Comparison of ENCODE assay signal across 9 mouse cellular contexts in genomic region chr1:89015385-89015784, GRCm38 (mm10). TPM values are rescaled to one million over a fixed set of nuclear protein-coding genes. Genes with fewer than 3 reads are reported as not detected.
DNase-seq lines count a peak whose midpoint lies in the region; ATAC-seq lines count a peak whose summit lies in the region.
"Had no signal": no experiment of that assay in that cellular context is flagged by ENCODE, and none has a peak within 500 bp of the region (broad histone marks: within the 10 kb centered on the region; RNA-seq: fewer than 3 reads in every experiment).

No protein-coding gene starts in this region.

- intact Hi-C loops in heart, postnatal 10 days (cut with DNase I) = no loop called here

- H3K9ac ChIP-seq in heart, embryonic 15.5 days = no peak overlapping the region

- no peak overlapping the region for H3K27ac ChIP-seq in heart, embryonic 15.5 days
- H3K27ac ChIP-seq in embryonic facial prominence, embryonic 10.5 days (replicated peaks) = no peak overlapping the region

- no peak for DNase-seq in heart, postnatal 10 days
- DNase-seq in embryonic facial prominence, embryonic 10.5 days (ENCODE audit: low spot score) = peak; percentile 44
- peak; percentile 59 to 80 for DNase-seq in kidney, postnatal 4 days
- DNase-seq in ovary, postnatal 36 days (ENCODE audit: low spot score) = peak; percentile 40
- DNase-seq in gastrocnemius, postnatal 10 days = no peak
- no peak for DNase-seq in thymus, adult 18-20 months
- DNase-seq in cerebellum, adult 9-11 months = no peak

- WGBS in heart, embryonic 15.5 days = 37% methylated on average over 12 of the region's 12 CpGs
- WGBS in embryonic facial prominence, embryonic 10.5 days = 42% methylated on average over 12 of the region's 12 CpGs

- H3K4me1 ChIP-seq in heart, embryonic 15.5 days (replicated peaks) = no peaks in the 10 kb centered on the region; the same call in 1 of the 2 replicates
- H3K4me1 ChIP-seq in embryonic facial prominence, embryonic 10.5 days = peaks cover 30% of the 10 kb centered on the region

- no peaks in the 10 kb centered on the region for H3K27me3 ChIP-seq in heart, embryonic 15.5 days
- no peaks in the 10 kb centered on the region; the same call in 1 of the 2 replicates for H3K27me3 ChIP-seq in embryonic facial prominence, embryonic 10.5 days (replicated peaks; ENCODE audit: low read depth, poor library complexity, severe bottlenecking)
- H3K27me3 ChIP-seq: CH12.LX had no signal

- no peaks in the 10 kb centered on the region for H3K9me3 ChIP-seq in heart, embryonic 15.5 days (replicated peaks)
- H3K9me3 ChIP-seq in embryonic facial prominence, embryonic 10.5 days = no peaks in the 10 kb centered on the region

- no peak for ATAC-seq in heart, embryonic 15.5 days (replicated peaks; ENCODE audit: insufficient number of reproducible peaks, insufficient read depth, low FRiP score, low read depth)

- no peak overlapping the region for H3K4me3 ChIP-seq in heart, embryonic 15.5 days
- no peak overlapping the region for H3K4me3 ChIP-seq in embryonic facial prominence, embryonic 10.5 days

- no peaks in the 10 kb centered on the region for H3K36me3 ChIP-seq in heart, embryonic 15.5 days
- H3K36me3 ChIP-seq in embryonic facial prominence, embryonic 10.5 days (replicated peaks) = no peaks in the 10 kb centered on the region

- peak overlapping the region; percentile 23; the same call in 1 of the 2 replicates for H3K4me2 ChIP-seq in heart, embryonic 15.5 days

RNA-seq across cellular contexts. Expression of gene Sh3bp4, which starts 54.8 kb away (rescaled TPM):
- polyA plus RNA-seq in heart, embryonic 15.5 days (2015; fragmentation: Nextera tagmentation; extraction: Ambion mirVana) = 21.2 and 21.7 TPM in 2 replicates
- total RNA-seq in heart, postnatal 10 days (2021) = 10 to 100 TPM; 26.2 to 28.6 TPM
- 25.1 and 26.5 TPM in 2 replicates for polyA plus RNA-seq in embryonic facial prominence, embryonic 10.5 days (2016; fragmentation: Nextera tagmentation; extraction: Ambion mirVana)
- 10 to 100 TPM in 1 of 2 experiments, 1 to 10 TPM in 1; 7.3 to 10.3 TPM for total RNA-seq in gastrocnemius, postnatal 10 days (2021)
- total RNA-seq: CH12.LX had no signal

Comparison
In these comparisons a context has a peak if more than half of its experiments do, and no peak if none do; other contexts are left out.
1. DNase-seq: peak in embryonic facial prominence, embryonic 10.5 days (single experiment), kidney, postnatal 4 days (2 of 2) and ovary, postnatal 36 days (single experiment); none in heart, postnatal 10 days (0 of 2), gastrocnemius, postnatal 10 days (single experiment), thymus, adult 18-20 months (0 of 2) and cerebellum, adult 9-11 months (single experiment).